Mouse (Mus musculus) hindbrain, embryonic 16.5 days (tissue): ENCODE measurements around the gene Gpr19. TPM values are rescaled to one million over a fixed set of nuclear protein-coding genes. Genes with fewer than 3 reads are reported as not detected.

ENCODE experiments used
- ATAC-seq: fragments of 200-750 bp; cut with Nextera tagmentation; 2 replicates; pipeline ENCODE4 v1.8.0; 2017; ENCODE audit warnings: moderate TSS enrichment, moderate library complexity
- H3K27ac ChIP-seq: fragments of 300-500 bp; sonication (generic); 2 replicates; pipeline ENCODE4 v1.5.1; 2014; ENCODE audit warnings: low read depth, mild to moderate bottlenecking, control low read depth, low read length, moderate library complexity
- H3K27me3 ChIP-seq: fragments of 300-500 bp; sonication (generic); replicated peaks from 2 replicates; pipeline ENCODE4 v1.6.1; 2014; ENCODE audit warnings: low read length; ENCODE audit not compliant: control insufficient read depth, insufficient read depth
- H3K36me3 ChIP-seq: fragments of 300-500 bp; sonication (generic); 2 replicates; pipeline ENCODE4 v1.6.1; 2014; ENCODE audit warnings: mild to moderate bottlenecking, low read length, moderate library complexity, mixed read lengths; ENCODE audit not compliant: control insufficient read depth, insufficient read depth
- H3K4me1 ChIP-seq: fragments of 300-500 bp; sonication (generic); 2 replicates; pipeline ENCODE4 v1.6.1; 2014; ENCODE audit warnings: low read depth, low read length; ENCODE audit not compliant: control insufficient read depth, insufficient read depth
- H3K4me2 ChIP-seq: fragments of 300-500 bp; sonication (generic); 2 replicates; pipeline ENCODE4 v1.6.1; 2014; ENCODE audit warnings: mild to moderate bottlenecking, low read length, control low read depth, moderate library complexity
- H3K4me3 ChIP-seq: fragments of 300-500 bp; sonication (generic); 2 replicates; pipeline ENCODE4 v1.5.1; 2014; ENCODE audit warnings: mild to moderate bottlenecking, low read length, control low read depth, moderate library complexity
- H3K9ac ChIP-seq: fragments of 300-500 bp; sonication (generic); 2 replicates; pipeline ENCODE4 v1.6.1; 2014; ENCODE audit warnings: low read depth, mild to moderate bottlenecking, control low read depth, low read length, moderate library complexity
- H3K9me3 ChIP-seq: fragments of 300-500 bp; sonication (generic); 2 replicates; pipeline ENCODE4 v1.6.1; 2014; ENCODE audit warnings: mild to moderate bottlenecking, low read length, moderate library complexity; ENCODE audit not compliant: control insufficient read depth
- WGBS: fragments of 180-500 bp; shearing (Covaris S2); extraction: QIAGEN DNeasy Blood & Tissue Kit; methylation state at CpG from one replicate; pipeline ENCODE4 v1.1.7; 2014; 5-methylcytosine and 5-hydroxymethylcytosine counted together
- polyA plus RNA-seq: library from polyadenylated mRNA; unstranded; fragments of >200 nt; fragmentation: Nextera tagmentation; extraction: Ambion mirVana; gene quantifications from 2 replicates; pipeline ENCODE4 v1.2.1, GENCODE M21; 2015

The Gpr19 gene
- polyA plus RNA-seq, 1 experiment from 2014 or later: 41.3 TPM

DNA sequence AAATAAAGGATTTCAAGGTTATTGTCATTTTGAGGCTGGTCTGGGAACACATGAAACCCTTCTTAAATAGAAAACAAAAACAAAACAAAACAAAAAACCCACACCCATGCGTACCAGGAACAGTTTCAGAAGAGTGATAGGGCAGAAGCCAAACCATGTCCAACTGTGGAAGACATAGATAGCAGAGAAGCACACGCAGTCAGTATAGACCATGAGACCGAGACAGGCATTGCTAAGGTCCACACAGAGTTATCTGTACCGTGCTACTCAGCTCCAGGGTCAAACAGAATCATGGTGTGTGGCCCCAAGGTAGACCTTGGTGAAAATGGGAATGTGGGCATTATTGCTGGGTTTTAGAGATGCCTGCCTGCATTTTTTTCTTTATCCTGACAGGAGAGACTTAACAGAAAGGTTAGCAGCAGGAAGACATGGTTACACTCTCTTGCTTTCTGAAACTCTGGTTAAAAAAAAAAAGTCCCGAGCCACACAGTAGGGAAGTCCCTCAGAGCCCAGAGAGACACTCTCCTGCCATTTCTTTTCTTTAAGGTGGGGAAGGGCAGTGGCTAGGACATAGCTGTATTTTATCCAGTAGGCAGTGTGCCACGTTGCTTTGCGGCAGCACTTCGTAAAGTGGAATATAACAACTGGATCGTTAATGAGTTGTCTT, 63.7 kb downstream of the Gpr19 start:
- Histone ChIP-seq H3K4me3 (no peak overlapping the region), H3K27me3 (no peaks in the 10 kb centered on the region), H3K4me1 (peaks cover 6% of the 10 kb centered on the region; the same call in 1 of the 2 replicates), H3K4me2 (no peak overlapping the region), H3K9ac (no peak overlapping the region), H3K27ac (no peak overlapping the region), H3K36me3 (0 out of 2 replicates have a peak, but pooled peaks cover 3% of the 10 kb centered on the region), H3K9me3 (no peaks in the 10 kb centered on the region)
- WGBS: 82% methylated on average over 9 of the region's 9 CpGs
- no peak for ATAC-seq

DNA sequence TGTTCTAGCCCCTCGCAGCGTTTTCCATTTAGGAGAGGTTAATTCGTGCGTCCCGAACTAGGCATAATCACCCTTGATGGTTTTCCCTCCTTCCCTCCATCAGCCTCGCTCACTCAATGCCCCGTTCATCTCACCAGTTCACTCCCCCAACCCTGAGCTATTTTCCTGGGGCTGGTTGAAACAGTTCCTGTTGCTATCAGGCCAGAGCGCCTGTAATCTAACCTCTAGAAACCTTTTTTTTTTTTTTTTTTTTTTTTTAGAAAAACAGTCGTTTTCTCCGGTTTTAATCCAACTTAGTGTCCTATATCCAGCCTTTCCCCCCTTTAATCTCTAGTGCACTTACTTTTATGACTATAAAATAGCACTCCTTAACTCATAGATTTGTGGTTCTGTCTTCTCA, 67.6 kb downstream of the Gpr19 start:
- Histone ChIP-seq H3K4me1 (peaks cover 9% of the 10 kb centered on the region), H3K4me3 (peak overlapping the region; percentile 77), H3K27me3 (no peaks in the 10 kb centered on the region), H3K27ac (peak overlapping the region; percentile 34; the same call in 1 of the 2 replicates), H3K9me3 (no peaks in the 10 kb centered on the region), H3K4me2 (peak overlapping the region; percentile 79), H3K9ac (peak overlapping the region; percentile 84), H3K36me3 (no peaks in the 10 kb centered on the region)
- ATAC-seq: no peak
- WGBS: 2% methylated on average over 10 of the region's 10 CpGs

- no peaks in the 10 kb centered on the region for H3K36me3 ChIP-seq
- H3K27me3 ChIP-seq: no peaks in the 10 kb centered on the region
- peaks cover 9% of the 10 kb centered on the region for H3K4me1 ChIP-seq
- H3K9me3 ChIP-seq: no peaks in the 10 kb centered on the region
- H3K4me2 ChIP-seq: peak within 1 kb of the TSS; percentile 79
- ATAC-seq: peak; percentile 98
- peak within 1 kb of the TSS; percentile 90 for H3K27ac ChIP-seq
- H3K4me3 ChIP-seq: peak within 1 kb of the TSS; percentile 77
- WGBS: under 1% methylated on average over 52 of the region's 58 CpGs
- peak within 1 kb of the TSS; percentile 84 for H3K9ac ChIP-seq
Measured at GRCm38 (mm10) chr6:134829786-134830700, 68.3 kb downstream of the Gpr19 start, which contains the start of gene Crebl2. Gene Crebl2 (plus strand): TSS chr6:134830154.

DNA sequence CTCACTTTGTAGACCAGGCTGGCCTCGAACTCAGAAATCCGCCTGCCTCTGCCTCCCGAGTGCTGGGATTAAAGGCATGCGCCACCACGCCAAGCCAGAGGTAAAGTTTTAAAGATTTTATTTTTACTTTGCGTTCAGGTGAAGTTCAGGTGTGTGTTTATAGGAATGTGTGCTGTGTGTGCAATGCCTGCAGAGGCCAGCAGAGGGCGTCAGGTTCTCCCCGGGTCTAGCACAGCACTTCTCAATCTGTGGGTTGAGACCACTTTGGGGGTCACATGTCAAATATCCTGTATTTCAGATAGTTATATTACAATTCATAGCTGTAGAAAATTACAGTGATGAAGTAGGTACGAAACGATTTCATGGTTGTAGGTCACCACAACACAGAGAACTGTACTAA, 75.5 kb downstream of the Gpr19 start:
- Histone ChIP-seq H3K27ac (no peak overlapping the region), H3K27me3 (no peaks in the 10 kb centered on the region), H3K9ac (no peak overlapping the region), H3K4me1 (no peaks in the 10 kb centered on the region), H3K36me3 (no peaks in the 10 kb centered on the region), H3K9me3 (no peaks in the 10 kb centered on the region), H3K4me3 (no peak overlapping the region), H3K4me2 (no peak overlapping the region)
- 73% methylated on average over 10 of the region's 10 CpGs for WGBS
- ATAC-seq: no peak

DNA sequence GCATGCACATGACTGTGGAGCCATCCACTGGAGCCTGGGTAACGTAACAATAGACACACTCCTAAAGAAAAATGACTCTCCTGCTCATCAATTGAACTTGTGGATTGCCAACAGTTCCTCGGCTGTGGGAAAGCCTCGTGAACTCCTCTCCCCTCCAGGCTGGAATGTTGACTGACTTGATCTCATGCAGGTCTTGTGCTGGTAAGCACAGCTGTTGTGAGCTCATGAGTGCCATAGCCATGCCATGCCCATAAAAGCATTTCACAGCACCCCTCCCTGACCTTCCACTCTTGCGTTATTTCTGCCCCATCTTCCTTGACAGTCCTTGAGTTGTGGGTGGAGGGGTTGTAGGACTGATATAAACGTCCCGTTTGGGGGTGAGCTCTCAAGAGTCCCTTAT, 78.0 kb downstream of the Gpr19 start:
- no peaks in the 10 kb centered on the region for H3K4me1 ChIP-seq
- H3K9me3 ChIP-seq: no peaks in the 10 kb centered on the region
- WGBS: 44% methylated on average over 6 of the region's 6 CpGs
- H3K27me3 ChIP-seq: no peaks in the 10 kb centered on the region
- no peak for ATAC-seq
- no peak overlapping the region for H3K9ac ChIP-seq
- no peak overlapping the region for H3K27ac ChIP-seq
- no peaks in the 10 kb centered on the region for H3K36me3 ChIP-seq
- no peak overlapping the region for H3K4me3 ChIP-seq
- H3K4me2 ChIP-seq: no peak overlapping the region

DNA sequence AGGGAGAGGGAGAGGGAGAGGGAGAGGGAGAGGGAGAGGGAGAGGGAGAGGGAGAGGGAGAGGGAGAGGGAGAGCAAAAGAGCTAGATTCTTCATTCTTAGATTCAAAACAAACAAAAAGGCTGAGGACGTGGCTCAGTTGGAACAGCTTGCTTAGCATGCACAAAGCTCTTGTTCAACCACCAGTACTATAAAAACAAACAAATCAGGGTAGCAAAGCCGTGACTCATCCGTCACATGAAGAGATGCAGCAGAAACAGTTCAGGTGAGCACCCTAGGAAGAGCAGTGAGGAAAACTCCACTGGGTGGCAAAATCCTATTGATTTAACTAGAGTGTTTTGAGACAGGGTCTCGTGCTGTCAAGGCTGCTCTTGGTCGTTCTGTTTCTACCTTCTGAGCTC, 78.6 kb downstream of the Gpr19 start:
- no peaks in the 10 kb centered on the region for H3K9me3 ChIP-seq
- 50% methylated on average over 5 of the region's 5 CpGs for WGBS
- H3K4me2 ChIP-seq: no peak overlapping the region
- no peaks in the 10 kb centered on the region for H3K4me1 ChIP-seq
- H3K27ac ChIP-seq: no peak overlapping the region
- ATAC-seq: no peak
- no peaks in the 10 kb centered on the region for H3K36me3 ChIP-seq
- H3K27me3 ChIP-seq: no peaks in the 10 kb centered on the region
- H3K4me3 ChIP-seq: no peak overlapping the region
- H3K9ac ChIP-seq: no peak overlapping the region

Other genes starting within 250 kb of the Gpr19 start
- gene Dusp16, start 106.0 kb downstream of the Gpr19 start, polyA plus RNA-seq: 4.7 and 5.1 TPM in 2 replicates
- 3.0 and 3.9 TPM in 2 replicates for gene Crebl2, start 68.4 kb downstream of the Gpr19 start, polyA plus RNA-seq
- gene Cdkn1b, start 21.8 kb upstream of the Gpr19 start, polyA plus RNA-seq: 12.6 and 15.1 TPM in 2 replicates
- gene Apold1, start 83.1 kb upstream of the Gpr19 start, polyA plus RNA-seq: 4.4 and 5.7 TPM in 2 replicates
- gene Ddx47, start 113.0 kb upstream of the Gpr19 start, polyA plus RNA-seq: 74.2 and 78.7 TPM in 2 replicates
- 0.24 and 0.28 TPM in 2 replicates for gene Gprc5a, start 167.1 kb upstream of the Gpr19 start, polyA plus RNA-seq
- not detected in 2 replicates for gene Gprc5d, start 219.7 kb upstream of the Gpr19 start, polyA plus RNA-seq